Mouse (Mus musculus) cerebellum, adult 11-12 months (tissue): Measurements from ENCODE around the gene Cdiptos.

Experiments used
- DNase-seq: peaks from one replicate; pipeline ENCODE4 v3.0.0; 2022

Gene Cdiptos

DNA sequence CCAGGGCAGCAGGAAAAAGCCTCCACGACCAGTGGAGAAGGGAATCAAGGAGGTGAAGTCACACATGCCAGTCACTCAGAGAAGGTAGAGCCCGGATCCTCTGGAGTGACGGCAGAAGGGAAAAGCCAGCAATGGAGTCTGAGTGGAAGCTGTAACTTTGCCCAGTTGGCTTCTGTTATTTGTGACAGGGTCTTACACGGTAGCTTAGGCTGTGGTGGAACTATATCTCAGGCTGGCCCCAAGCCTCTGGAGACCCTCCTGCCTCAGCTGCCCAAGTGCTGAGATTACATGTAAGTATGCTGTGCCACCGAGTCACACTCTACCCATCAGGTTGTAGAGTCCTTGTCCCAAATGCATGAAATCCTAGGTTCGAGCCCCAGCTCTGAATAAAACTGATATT, 37.5 kb upstream of the Cdiptos start:
- peak; percentile 54 for DNase-seq

DNA sequence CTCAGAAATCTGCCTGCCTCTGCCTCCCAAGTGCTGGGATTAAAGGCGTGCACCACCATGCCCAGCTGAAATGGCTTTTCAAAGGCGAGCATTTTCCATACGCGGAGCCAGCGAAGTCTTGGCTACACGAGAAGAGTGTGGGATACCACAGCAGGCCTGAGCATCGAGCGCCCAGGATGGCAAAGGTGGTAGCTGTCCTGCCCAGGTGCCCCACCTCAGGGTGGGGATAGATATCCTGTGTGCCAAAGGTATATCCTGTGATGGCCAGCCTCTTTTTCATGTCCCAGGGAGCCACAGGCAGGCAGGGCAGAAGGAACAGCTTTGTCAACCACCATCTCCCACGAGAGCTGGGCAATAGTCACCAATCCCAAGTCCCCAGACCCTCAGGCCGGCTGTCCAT, 36.9 kb upstream of the Cdiptos start:
- peak; percentile 54 for DNase-seq

DNA sequence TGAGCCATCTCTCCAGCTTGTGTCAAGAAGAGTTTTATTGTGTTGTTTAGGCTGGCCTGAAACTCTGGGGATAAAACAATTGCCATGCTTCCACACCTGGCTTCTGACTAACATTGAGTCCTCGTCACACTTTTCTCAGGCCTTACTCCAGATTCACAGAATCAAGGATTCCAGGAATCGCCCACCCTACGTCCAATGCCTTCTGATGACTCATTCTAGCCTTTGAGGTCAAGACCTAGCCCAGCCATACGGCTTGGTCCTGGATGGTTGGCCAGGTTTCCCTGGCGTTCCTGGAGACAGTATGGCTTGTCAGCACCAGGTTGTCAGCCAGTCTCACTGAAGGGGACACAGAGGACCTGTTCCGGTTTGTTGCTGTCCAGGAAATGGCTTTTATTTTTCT, 36.5 kb upstream of the Cdiptos start:
- DNase-seq = peak; percentile 49

DNA sequence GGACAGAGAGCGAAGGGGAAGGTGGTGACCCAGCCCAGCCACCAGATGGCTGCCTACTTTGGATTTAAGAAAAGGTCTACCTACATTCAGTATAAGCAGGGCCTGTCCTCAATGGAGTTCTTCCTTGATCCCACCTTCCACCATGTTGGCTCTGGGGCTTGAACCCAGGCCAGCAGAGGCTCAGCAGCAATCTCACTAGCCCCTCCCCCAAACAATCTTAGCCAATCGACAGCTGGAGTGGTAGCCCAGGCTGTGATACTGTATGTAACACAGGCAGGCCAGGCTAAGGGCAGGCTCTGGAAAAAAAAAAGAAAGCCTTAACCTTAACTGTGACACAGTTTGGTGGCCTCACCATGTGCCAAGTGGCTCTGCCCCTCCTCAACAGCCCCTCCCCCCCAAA, 35.8 kb upstream of the Cdiptos start:
- peak; percentile 62 for DNase-seq

DNA sequence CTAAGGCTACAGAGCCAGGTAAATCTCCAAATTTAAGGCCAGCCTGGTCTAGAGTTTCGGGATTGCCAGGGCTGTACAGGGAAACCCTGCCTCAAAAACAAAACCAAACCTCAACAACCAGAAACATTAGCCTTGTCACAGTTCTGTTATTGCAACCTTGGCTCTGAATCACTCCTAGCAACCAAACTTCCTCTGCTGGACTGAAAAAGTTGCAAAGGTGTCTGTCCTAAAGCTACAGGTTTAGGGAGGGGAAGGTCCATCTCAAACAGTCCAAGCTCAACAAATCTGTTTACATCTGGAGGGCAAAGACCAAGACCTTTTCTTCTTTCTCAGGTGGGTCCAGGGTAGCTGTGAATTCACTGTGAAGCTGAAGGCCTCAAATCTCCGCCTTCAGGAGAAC, 35.2 kb upstream of the Cdiptos start:
- no peak for DNase-seq

DNA sequence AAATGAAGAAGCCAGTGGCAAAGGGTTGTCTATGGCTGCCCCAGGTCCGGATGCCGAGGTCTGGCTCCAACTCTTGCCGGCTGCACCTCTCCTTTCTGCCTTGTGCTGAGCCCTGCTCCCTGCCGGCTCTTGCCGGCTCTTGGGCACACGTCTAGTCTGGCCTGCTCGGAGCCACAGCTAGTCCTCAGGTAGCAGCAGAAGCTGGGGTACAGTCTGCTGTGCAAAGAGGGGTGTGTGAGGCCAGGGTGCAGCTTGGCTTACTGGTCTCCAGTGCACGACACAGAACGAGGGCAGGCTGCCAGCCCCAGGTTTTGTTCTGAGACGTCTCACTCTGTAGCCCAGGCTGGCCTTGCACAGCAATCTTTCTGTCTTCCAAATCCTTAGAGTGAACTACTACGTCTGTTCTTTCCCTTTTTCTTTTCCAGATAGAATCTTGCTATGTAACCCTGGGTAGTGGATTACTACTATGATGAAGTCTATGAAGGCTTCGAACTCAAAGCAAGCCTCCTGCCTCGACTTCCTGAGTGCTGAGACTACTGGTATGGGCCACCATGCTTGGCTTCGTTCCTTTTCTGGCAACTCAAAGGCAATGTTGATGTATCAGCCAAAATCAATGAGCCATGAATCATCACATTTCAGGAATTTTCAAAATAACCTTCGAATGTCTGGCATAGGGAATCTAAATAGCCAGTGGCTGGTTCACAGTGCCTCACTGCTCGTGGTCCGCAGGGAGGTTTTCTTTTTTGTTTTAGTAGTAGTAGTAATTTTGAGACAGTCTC, 33.6 kb upstream of the Cdiptos start:
- DNase-seq = peak; percentile 77

DNA sequence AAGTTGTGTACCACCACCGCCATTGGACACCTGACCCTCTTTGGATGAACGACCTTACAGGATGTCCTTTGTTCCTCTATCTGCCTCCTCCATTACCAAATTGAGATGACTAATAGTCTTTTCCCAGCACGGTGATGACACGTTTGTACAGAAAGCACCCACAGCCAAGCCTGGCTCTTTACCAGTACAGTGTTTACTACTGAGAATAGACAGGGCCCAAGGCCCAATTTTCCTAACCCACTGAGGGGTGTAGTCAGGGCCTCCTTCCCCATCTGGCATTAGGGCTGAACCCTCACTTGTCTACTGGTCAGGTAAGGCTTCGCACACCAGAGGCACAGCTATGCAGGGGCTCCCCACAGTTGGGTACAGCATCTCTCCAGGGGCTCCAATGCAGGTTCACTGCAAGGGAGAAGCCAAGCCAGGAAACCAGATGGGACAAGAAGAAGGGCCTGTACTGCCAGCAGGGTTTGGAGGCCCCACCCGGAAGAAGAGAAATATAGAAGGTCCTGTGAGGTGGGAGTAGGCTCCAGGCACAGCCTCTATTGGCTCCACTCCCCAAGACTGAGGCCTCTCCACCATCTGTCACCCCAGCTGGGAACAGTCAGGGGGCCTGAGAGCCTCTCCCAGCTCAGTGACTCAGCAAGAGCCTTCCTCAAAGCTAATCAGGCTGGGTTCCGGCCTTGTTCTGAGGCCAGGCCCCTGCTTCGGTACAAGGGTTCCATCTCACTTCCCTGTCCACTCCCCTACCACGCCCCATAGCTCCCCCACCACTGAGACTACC, 32.5 kb upstream of the Cdiptos start:
- peak; percentile 100 for DNase-seq

DNA sequence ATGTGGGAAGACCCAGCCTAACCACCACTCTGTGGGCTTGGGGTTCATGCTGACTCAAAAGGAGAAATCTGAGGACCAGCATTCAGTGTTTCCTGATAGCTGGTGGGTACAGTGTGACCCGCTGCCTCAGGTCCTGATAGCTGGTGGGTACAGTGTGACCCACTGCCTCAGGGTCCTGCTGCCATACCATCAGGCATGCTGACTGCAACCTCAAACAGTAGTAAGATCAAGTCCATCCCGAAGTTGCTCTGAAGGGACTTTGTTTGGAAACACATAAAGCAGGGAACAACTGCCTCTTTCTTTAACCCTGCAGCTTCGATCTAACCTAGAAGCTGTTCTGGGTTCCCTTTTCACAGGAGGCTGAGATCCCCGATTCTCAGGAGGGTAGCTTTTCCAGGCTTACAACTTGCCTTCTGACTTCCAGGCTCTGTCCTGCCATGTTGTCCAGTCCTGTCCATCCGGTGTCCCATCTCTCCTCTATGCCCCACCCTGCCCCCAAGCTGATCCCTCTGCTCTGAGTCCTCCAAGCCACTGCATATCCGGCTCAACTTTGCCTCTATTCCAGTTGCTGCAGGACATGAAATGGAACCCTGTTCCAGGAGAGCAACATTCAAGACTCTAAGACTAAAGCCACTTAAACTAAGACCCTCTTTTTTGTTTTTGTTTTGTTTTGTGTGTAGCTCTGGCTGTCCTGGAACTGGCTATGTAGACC, 31.6 kb upstream of the Cdiptos start:
- DNase-seq = peak; percentile 52

DNA sequence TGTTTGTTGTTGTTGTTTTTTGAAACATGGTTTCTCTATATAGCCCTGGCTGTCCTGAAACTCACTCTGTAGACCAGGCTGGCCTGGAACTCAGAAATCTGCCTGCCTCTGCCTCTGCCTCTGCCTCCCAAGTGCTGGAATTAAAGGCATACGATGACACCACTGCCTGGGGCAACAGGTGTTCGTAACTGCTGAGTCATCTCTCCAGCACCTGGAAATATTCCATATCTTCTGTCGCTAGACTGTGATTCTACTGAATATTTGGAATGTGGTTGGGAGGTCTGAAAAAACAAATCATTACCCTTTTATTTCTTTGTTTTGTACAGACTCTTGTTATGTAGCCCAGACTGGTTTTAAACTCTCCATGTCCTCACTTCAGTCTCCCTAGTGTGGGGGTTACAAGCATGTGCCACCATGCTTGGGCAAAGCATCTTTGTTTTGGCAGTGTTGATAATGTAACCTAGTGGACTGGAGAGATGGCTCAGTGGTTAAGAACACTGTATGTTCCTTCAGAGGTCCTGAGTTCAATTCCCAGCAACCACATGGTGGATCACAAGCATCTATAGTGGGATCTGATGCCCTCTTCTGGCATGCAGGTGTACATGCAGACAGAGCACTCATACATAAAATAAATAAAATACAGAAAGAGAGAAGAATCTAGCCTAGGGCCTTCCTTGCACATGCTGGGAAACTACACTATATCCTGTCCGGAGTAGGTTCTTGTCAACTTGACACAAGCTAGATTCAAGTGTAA, 28.4 kb upstream of the Cdiptos start:
- no peak for DNase-seq

DNA sequence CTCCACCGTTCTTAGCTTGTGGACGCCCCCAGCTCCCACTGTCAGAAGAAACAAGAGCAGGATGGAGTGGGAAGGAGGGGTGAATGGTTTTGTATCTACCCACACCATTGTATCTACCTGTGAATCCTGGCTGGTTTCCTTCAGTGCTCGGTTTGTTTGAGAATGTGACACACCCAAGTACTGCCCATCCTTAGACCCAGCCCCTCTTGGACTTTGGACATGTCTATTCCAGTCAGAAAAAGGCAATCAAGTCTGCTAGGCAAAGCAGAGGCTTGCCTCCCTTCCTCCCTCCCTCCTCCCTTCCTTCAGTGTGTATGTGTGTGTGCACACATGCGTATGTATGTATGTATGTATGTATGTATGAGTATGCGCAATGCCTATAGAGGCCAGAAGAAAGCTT, 27.7 kb upstream of the Cdiptos start:
- DNase-seq = peak; percentile 31

DNA sequence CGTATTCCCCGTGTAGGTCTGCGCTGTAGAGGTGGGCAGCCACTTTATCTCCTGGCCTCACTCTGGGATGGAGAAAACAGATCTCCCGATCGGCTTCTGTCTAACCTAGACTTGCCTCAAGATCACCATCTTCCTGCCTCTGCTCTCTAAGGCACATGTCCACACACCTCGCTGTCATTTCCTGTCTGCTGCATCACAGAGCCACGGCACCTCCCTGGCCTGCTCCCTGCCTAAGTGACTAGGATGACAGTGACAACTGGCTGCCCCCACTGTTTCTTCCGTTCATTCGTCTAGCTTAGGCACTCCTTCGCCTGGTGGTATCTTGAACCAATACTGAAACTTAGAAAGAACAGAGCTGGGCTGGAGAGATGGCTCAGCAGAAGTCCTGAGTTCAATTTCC, 23.7 kb upstream of the Cdiptos start:
- no peak for DNase-seq

DNA sequence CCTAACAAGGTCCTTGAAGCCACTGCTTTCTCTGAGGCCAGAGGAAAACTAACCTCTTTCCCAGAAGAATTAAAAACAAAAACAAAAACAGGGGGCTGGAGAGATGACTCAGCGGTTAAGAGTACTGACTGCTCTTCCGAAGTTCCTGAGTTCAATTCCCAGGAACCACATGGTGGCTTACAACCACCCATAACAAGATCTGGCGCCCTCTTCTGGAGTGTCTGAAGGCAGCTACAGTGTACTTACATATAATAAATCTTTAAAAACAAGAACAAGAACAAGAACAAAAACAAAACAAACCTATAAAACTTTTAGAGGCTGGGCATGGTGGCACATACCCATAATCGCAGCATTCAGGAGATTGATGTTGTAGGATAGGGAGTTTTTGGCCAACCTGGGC, 20.6 kb upstream of the Cdiptos start:
- DNase-seq = no peak

DNA sequence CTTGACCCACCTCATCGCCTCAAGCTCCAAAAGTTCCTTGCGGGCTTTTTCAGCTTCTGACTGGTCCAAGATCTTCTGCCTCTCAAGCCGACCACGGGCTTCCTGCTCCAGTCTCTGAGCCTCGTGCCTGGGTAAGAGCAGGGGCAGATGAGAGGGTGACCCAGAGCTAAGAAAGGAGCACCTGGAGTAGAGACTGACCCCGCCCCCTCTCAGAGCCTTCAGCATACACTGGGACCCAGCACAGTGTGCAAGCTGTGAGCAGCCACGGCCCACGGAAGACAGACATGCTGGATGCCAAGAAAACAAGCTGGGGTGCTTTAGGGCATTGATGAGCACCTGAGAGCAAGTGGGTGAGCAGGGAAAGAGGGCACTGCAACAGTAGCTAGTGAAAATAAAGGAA, 12.9 kb upstream of the Cdiptos start:
- no peak for DNase-seq

DNA sequence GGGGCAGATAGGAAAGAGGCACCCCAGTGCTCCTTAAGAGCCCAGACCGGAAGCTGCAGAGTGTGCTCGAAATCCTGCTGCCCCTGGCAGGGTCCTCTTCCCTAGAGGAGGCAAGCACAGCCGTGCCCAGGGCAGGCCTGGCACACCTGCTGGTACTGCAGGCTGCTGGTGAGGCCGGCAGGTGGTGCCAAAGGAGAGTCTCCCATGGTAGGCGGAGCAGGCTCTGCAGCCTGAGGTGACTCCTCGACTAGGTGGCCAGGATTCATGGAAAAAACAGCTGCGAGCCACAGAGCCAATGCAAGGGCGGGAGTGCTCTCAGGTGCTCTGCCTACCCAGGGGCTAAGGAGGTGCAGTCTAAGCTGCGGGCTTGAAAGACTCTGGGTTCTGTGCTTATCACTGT, 10.4 kb upstream of the Cdiptos start:
- peak; percentile 87 for DNase-seq

DNA sequence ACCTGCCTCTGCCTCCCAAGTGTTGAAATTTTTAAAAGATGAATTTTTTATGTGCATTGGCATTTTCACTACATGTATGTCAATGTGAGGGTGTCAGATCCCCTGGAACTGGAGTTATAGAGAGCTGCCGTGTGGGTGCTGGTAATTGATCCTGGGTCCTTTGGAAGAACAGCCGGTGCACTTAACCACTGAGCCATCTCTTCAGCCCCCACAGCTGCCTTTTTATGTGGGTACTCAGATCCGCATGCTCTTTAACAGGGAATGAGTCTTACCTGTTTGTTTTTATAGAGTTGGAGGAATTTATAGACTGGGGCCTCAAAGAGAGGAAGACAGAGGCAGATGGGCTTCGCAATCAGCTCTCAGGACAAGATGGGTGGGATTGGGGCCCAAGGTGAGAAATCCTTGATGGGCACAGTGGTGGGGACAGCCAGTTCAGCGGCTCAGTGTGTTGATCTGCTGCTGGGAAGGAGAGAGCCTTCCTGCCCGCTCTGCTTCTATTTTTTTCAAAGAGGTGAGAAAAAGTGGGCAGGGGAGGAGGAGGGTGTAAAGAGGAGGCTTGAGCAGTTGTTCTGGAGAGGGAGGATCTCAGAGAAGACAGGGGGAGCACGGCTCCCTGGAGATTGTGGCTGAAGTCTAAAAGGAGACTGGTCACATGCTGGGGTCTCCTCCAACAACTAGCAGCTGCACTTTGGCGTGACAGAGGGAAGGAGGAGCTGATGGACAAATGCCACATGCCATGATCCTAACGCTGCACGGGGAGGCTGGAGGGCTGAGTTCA, 9.0 kb upstream of the Cdiptos start:
- no peak for DNase-seq

DNA sequence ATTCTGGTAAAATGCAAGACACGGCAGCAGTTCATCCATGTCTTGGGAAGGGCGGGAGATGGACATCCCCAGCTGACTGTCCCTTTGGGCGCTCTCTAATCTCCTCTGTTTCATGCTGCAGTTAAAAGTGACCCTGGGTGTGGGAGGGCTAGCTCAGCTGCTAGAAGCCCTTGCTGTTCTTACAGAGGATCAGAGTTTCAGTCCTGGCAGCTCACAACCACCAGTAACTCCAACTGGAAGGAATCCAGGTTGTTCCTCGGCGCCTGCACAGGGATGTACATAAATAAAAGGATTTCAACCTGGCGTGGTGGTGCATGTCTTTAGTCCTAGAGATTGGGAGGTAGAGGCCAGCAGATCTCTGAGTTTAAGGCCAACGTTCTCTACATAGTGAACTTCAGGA, 7.2 kb upstream of the Cdiptos start:
- DNase-seq = no peak

DNA sequence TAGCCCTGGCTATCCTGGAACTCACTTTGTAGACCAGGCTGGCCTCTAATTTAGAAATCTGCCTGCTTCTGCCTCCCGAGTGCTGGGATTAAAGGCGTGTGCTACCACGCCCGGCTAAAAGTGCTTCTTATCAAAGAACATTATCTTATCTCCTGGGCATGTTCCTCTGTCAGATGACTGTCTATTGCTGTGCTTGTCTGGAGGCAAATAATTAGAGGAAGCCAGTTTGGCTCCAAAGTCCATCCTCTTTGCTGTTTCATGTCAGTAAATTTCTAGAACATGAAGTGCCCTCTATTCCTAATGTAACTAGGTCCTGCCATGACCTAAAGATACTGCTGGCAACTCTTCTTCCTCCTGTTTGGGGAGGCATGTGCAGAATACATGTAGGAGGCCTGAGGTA, 6.2 kb upstream of the Cdiptos start:
- no peak for DNase-seq

DNA sequence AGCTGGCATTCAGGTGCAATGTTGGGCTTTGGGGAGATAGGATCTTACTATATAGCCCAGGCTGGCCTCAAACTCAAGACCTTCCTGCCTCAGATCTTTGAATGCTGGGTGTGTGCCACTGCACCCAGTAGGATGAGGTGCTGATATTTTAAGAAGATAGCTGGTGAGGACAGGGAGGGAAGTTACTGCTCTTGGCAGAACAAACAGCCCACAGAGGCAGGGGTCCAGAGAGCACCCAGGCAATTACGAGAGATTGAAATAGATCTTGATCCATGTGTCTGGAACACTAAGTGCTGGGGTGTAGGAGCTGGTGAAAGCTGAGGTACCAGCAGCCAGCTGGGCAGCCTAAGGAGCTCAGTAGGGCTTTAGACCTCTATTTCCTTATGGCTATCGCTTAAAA, 5.7 kb upstream of the Cdiptos start:
- no peak for DNase-seq

DNA sequence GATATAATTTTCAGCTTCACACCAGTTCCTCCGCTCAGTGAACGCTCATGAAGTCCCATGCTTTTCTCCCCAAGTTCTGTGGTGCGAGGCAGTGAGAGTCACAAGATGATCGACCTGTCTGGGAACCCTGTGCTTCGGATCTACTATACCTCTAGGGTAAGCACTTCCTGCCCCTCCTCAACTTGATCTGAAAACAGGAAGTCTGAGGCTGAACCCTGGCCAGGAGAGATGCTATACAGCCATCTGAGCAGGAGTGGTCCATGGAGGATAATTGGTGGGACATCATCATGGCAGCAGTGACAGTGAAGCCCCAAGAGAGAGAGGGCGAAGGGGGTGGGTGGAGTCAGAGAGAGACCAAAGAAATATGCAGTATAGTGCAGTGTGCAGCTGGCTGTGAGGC, 2.9 kb upstream of the Cdiptos start:
- DNase-seq = no peak

DNA sequence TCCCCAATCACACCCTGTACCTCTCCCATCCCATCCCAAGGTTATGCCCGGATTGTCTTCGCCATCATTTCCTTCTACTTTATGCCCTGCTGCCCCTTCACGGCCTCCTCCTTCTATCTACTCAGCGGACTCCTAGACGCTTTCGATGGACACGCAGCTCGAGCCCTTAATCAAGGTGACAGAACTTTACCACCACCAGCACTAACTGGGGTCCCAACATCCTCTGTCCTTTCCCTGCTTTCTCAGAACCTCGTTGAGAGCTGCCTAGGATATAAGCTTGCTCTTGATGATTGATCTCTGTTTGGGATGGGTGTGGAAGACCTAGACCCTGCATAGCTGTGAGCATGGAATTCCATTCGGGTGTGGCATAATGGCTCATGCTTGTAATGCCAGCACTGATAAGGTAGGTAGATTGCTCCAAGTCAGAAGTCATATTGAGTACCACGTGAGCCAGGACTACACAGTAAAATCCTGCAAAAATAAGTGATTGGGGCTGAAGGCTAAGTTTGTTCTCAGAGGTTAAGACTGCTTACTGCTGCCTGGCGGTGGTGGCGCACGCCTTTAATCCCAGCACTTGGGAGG, 1.1 kb upstream of the Cdiptos start:
- DNase-seq = no peak

DNA sequence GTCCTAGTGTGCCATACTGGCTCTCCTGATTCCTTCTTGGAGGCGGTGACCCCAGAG, 177 bp downstream of the Cdiptos start, which contains the start of gene Cdipt:
TSS of gene Cdipt (plus strand) at position 22 of the 57 bp plus-strand sequence.
- no peak for DNase-seq

DNA sequence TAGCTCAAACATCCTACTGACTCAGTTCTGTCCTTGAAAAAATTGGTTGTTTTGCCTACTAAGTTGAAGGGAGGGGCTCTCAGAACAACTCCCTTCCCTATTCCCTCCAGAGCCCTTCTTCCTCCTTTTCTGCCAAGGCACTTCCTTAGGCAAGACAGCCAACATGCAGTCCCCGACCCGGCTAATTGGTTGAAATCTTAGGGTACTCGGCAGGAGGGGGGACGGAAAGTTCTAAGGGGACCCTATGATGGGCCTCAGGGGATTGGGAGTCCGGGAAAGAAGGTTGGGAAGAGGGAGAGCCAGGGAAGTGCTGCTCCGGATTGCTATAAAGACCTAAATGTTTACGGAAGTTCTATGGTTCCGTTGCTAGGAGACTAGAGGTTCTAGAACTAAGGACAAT, 405 bp downstream of the Cdiptos start:
- DNase-seq = no peak

DNA sequence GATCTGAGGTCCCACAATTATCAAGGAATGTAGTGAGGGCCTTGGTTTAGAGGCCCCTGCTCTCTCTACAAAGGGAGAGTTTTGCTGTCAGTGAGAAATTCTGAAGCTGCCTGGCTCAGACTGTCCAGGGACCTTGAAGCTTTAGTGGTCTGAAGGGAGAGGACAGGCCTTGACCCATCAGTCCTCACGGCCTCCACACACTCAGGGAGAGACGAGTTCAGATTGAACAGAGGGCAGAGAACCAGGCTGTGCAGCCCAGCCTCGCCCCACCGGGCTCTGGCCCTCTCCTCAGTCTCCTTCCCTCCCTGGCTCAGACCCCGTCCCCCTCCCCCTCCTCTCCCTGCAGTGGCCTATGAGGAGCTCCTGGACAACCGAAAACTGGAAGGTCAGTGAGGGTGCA, 8.5 kb downstream of the Cdiptos start:
- no peak for DNase-seq
